Mouse (Mus musculus) embryonic facial prominence, embryonic 15.5 days (tissue): ENCODE measurements around the gene Gm44502. TPM values are rescaled to one million over a fixed set of nuclear protein-coding genes. Genes with fewer than 3 reads are reported as not detected.

ENCODE experiments used
- ATAC-seq: fragments of 200-750 bp; cut with Nextera tagmentation; 2 replicates; pipeline ENCODE4 v1.8.0; 2017; ENCODE audit warnings: low read depth, moderate TSS enrichment; ENCODE audit not compliant: insufficient number of reproducible peaks, low FRiP score, low TSS enrichment
- H3K27ac ChIP-seq: fragments of 300-500 bp; sonication (generic); replicated peaks from 2 replicates; pipeline ENCODE4 v1.5.1; 2015; ENCODE audit warnings: mild to moderate bottlenecking, inconsistent platforms
- H3K27me3 ChIP-seq: fragments of 300-500 bp; sonication (generic); 2 replicates; pipeline ENCODE4 v1.6.1; 2015; ENCODE audit warnings: inconsistent platforms
- H3K36me3 ChIP-seq: fragments of 300-500 bp; sonication (generic); 2 replicates; pipeline ENCODE4 v1.6.1; 2015; ENCODE audit warnings: mild to moderate bottlenecking, inconsistent platforms
- H3K4me1 ChIP-seq: fragments of 300-500 bp; sonication (generic); 2 replicates; pipeline ENCODE4 v1.6.1; 2015; ENCODE audit warnings: inconsistent platforms
- H3K4me2 ChIP-seq: fragments of 300-500 bp; sonication (generic); replicated peaks from 2 replicates; pipeline ENCODE4 v1.6.1; 2015; ENCODE audit warnings: mild to moderate bottlenecking, inconsistent platforms
- H3K4me3 ChIP-seq: fragments of 300-500 bp; sonication (generic); replicated peaks from 2 replicates; pipeline ENCODE4 v1.5.1; 2015; ENCODE audit warnings: mild to moderate bottlenecking, inconsistent platforms
- H3K9ac ChIP-seq: fragments of 300-500 bp; sonication (generic); 2 replicates; pipeline ENCODE4 v1.6.1; 2015; ENCODE audit warnings: inconsistent platforms
- H3K9me3 ChIP-seq: fragments of 300-500 bp; sonication (generic); replicated peaks from 2 replicates; pipeline ENCODE4 v1.6.1; 2016; ENCODE audit warnings: inconsistent platforms
- WGBS: fragments of 180-500 bp; shearing (Covaris S2); methylation state at CpG from one replicate; pipeline ENCODE4 v1.1.7; 2015; 5-methylcytosine and 5-hydroxymethylcytosine counted together
- polyA plus RNA-seq: library from polyadenylated mRNA; unstranded; fragments of >200 nt; fragmentation: Nextera tagmentation; extraction: Ambion mirVana; gene quantifications from 2 replicates; pipeline ENCODE4 v1.2.1, GENCODE M21; 2015

Gene Gm44502
- polyA plus RNA-seq, result not detected in 2 replicates

DNA sequence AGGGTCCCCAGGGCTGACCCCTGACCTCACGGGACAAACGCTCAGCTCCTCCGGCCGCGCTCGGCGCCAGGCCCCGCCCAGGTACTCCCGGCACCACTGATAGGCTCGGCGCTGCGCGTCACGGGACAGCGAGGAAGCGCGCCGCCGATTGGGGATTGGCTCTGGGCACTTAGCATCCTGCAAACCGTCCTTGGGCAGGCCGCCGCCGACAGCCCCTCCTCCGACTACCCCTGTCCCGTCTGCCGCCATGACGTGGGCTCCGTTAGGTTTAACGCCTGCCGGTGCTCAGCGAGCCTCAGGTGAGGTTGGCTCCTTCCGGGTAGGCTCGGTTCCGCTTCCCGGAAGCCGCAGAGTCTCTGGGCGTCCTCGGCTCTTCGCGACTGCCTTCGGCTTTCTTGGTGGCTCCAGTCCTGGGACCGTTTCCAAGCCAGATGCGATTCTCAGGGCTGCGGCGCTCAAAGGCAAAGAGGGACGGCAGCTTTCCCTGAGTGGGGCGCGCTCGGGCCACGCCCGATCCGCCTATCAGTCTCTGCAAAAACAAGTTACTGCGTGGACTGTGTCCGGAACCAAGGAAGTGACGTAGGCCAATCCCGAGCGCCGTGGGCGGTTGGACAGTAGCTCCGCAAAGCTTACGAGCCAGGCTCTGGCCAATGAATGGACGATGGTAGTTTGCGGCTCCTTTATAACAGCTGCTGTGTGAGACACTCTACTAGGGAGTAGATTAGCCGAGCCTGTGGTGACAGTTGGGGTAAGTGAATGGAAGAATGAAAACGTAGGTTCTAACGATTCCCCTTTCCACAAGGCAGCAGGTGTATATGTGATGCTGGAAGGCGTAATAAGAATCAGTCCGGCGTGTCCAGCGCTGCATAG, at the start of gene Gm44502, which contains the start of the genes C730034F03Rik and Chkb:
Gene Gm44502, minus strand, starts transcription at position 345 of the 870 bp plus-strand sequence.
Gene C730034F03Rik, plus strand, starts transcription at position 238 of the 870 bp plus-strand sequence.
Gene Chkb, minus strand, starts transcription at position 557 of the 870 bp plus-strand sequence.
- Histone ChIP-seq H3K4me1 (peaks cover 21% of the 10 kb centered on the region), H3K4me3 (peak within 1 kb of the TSS; percentile 84), H3K36me3 (peaks cover 22% of the 10 kb centered on the region), H3K27ac (peak within 1 kb of the TSS; percentile 98), H3K9me3 (no peaks in the 10 kb centered on the region), H3K9ac (peak within 1 kb of the TSS; percentile 63), H3K4me2 (peak within 1 kb of the TSS; percentile 86), H3K27me3 (no peaks in the 10 kb centered on the region)
- ATAC-seq, result peak; percentile 91
- WGBS, result under 1% methylated on average over 70 of the region's 70 CpGs

DNA sequence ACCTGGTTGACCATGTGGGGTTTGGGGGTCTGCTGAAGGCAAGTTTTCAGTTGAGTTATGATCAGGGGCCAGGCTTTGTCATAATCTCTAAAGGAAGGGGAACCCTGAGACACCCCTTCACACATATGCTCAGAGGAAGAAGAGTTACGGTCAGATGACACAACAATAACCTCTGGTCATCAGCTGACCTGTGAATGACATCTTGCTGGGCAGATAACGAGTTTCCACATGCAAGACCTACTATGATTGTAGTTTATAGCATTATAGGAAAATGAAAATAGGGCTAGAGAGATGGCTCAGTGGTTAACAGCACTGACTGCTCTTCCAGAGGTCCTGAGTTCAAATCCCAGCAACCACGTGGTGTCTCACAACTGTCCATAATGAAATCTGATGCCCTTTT, 49.1 kb upstream of the Gm44502 start:
- Histone ChIP-seq H3K9me3 (no peaks in the 10 kb centered on the region), H3K27me3 (no peaks in the 10 kb centered on the region), H3K4me2 (no peak overlapping the region), H3K4me3 (no peak overlapping the region), H3K9ac (no peak overlapping the region), H3K36me3 (no peaks in the 10 kb centered on the region), H3K27ac (no peak overlapping the region), H3K4me1 (peaks cover 13% of the 10 kb centered on the region)
- 88% methylated on average over 3 of the region's 3 CpGs for WGBS
- ATAC-seq, result no peak

DNA sequence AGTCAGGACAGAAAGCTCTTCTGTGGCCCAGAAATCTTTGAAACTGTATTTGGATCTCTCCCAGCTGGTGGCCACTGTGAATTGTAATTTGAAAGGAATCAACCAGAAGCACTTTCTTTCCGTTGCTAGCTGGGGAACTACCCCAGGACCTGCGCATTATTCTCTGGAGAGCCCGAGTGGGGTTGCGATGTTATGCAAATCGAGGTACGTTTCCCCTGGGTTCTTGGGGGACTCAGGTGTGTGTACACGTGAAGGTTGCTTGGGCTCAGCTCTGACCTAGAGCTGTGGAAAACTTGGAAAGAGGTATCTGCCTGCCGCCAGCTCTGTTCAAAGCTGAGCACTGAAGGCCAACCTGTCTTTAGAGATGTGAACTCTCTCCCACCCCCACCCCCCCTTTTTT, 48.3 kb upstream of the Gm44502 start:
- Histone ChIP-seq H3K4me3 (no peak overlapping the region), H3K9me3 (no peaks in the 10 kb centered on the region), H3K4me2 (no peak overlapping the region), H3K27ac (no peak overlapping the region), H3K9ac (no peak overlapping the region), H3K27me3 (no peaks in the 10 kb centered on the region), H3K4me1 (peaks cover 13% of the 10 kb centered on the region), H3K36me3 (no peaks in the 10 kb centered on the region)
- no peak for ATAC-seq
- WGBS, result 44% methylated on average over 8 of the region's 8 CpGs

DNA sequence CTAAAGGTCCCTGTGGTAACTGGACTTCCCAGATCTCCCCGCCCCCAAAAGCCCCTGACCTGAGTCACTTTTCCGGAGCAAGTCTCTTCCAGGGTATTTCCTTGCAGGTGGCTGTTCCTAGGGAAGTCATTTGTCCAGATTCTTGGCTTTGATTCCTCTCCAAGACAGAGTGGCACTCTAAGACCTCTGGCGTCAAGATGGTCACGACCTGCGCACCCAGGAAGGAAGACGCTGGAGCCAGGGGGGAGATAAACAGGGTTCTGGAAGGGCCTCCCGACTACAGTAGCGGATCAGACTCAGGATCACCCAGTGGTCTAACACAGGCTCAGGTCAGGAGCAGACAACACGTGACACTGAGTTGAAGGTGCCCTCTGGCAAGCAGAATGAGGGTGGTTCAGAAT, 47.6 kb upstream of the Gm44502 start, which contains the start of gene Arsa:
Gene Arsa, minus strand, starts transcription at position 335 of the 401 bp plus-strand sequence.
- no peak for ATAC-seq
- H3K4me3 ChIP-seq, result peak within 1 kb of the TSS; percentile 65
- peak within 1 kb of the TSS; percentile 64 for H3K4me2 ChIP-seq

DNA sequence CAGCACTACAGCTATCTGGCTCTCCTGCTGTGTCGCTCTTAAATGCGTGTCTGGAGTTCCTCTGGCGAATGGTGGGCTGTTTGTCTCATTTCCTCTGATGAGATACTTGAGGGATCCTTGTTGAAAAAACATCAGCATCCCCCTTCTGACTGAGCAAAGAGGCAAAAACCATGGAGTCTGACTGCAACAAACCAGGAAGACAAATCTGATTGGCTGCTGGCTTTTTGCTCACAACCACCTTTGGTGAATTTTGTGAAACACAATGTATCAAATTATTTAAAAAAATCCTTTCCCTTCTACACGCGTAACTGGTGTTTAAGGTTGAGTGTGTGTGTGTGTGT, 46.9 kb upstream of the Gm44502 start:
- H3K4me1 ChIP-seq, result peaks cover 13% of the 10 kb centered on the region
- H3K9ac ChIP-seq, result peak overlapping the region; percentile 47
- H3K4me3 ChIP-seq, result peak overlapping the region; percentile 65
- peak overlapping the region; percentile 80 for H3K27ac ChIP-seq
- no peaks in the 10 kb centered on the region for H3K27me3 ChIP-seq
- peak overlapping the region; percentile 64 for H3K4me2 ChIP-seq
- ATAC-seq, result 0 out of 2 replicates have a peak, but pooled peaks have one; percentile 8
- H3K9me3 ChIP-seq, result no peaks in the 10 kb centered on the region
- H3K36me3 ChIP-seq, result no peaks in the 10 kb centered on the region
- 1% methylated on average over 5 of the region's 5 CpGs for WGBS

More for the DNA sequence above, 47.6 kb upstream of the Gm44502 start, which contains the start of gene Arsa:
- peak within 1 kb of the TSS; percentile 47 for H3K9ac ChIP-seq
- H3K27ac ChIP-seq, result peak within 1 kb of the TSS; percentile 80
- H3K36me3 ChIP-seq, result no peaks in the 10 kb centered on the region
- 25% methylated on average over 9 of the region's 9 CpGs for WGBS
- H3K4me1 ChIP-seq, result peaks cover 13% of the 10 kb centered on the region
- H3K27me3 ChIP-seq, result no peaks in the 10 kb centered on the region
- no peaks in the 10 kb centered on the region for H3K9me3 ChIP-seq

DNA sequence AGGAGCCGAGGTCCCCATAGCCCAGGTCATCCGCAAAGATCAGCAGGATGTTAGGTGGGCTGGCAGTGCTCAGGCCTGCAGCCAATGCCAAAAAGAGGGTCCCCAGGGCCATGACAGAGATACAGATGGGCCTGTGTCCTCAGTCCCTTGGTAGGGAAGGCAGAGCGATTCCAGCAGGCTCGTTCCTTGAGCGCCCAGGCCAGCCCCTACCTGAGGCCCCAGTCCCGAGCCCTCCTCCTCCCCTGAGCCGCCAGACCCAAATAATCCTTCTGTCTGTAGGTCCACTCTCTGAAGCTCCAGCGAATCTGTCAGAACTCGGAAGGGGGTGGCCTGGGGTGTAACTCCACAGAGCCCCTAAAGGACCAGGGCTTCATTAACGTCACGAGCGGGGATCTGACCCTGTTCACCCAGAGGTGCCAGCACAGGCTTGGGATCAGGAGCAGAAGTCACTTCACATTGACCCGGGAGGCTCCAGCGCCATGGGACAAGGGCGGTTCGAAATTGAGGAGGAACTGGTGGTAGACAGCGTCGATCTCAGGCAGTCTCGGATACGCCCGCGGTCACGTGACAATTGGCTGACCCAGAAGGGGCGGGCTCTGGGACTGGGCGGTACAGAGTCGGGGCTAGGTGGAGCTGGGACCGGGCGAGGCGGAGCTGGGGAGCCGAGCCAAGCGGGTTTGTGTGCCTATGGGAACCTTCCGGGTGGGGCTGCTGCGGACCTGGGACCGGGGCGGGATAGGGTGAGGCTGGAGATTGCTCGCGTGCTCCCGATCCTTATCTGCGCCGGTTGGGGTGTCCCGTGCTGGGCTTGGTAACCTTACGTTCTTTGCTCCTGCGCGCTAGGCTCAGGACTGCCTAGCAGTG, 46.3 kb upstream of the Gm44502 start:
- Histone ChIP-seq H3K9me3 (no peaks in the 10 kb centered on the region), H3K4me2 (peak overlapping the region; percentile 64), H3K9ac (peak overlapping the region; percentile 47), H3K4me1 (peaks cover 13% of the 10 kb centered on the region), H3K27ac (peak overlapping the region; percentile 80), H3K4me3 (peak overlapping the region; percentile 65), H3K36me3 (no peaks in the 10 kb centered on the region), H3K27me3 (no peaks in the 10 kb centered on the region)
- WGBS, result 7% methylated on average over 44 of the region's 44 CpGs
- ATAC-seq, result peak; percentile 96

DNA sequence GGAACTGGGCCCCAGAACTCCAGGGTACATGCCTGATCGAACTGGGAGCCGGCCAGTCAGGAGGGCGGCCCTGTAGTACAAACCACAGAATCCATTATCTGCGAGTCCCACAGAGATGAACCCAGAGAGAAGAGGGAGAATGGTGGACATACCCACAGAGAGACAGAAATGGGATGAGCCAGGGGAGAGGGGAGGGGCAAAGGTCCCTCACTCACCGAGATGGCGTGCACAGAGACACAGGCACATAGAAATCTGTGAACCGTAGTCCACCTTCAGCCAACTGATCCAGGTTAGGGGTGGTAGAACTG, 45.8 kb upstream of the Gm44502 start:
- ATAC-seq, result no peak
- Histone ChIP-seq H3K4me2 (peak overlapping the region; percentile 64), H3K4me3 (peak overlapping the region; percentile 65), H3K27ac (no peak overlapping the region), H3K36me3 (no peaks in the 10 kb centered on the region), H3K4me1 (peaks cover 13% of the 10 kb centered on the region), H3K9me3 (no peaks in the 10 kb centered on the region), H3K27me3 (no peaks in the 10 kb centered on the region), H3K9ac (0 out of 2 replicates have a peak overlapping the region, but pooled peaks have one; percentile 47)
- WGBS, result 86% methylated on average over 7 of the region's 7 CpGs

DNA sequence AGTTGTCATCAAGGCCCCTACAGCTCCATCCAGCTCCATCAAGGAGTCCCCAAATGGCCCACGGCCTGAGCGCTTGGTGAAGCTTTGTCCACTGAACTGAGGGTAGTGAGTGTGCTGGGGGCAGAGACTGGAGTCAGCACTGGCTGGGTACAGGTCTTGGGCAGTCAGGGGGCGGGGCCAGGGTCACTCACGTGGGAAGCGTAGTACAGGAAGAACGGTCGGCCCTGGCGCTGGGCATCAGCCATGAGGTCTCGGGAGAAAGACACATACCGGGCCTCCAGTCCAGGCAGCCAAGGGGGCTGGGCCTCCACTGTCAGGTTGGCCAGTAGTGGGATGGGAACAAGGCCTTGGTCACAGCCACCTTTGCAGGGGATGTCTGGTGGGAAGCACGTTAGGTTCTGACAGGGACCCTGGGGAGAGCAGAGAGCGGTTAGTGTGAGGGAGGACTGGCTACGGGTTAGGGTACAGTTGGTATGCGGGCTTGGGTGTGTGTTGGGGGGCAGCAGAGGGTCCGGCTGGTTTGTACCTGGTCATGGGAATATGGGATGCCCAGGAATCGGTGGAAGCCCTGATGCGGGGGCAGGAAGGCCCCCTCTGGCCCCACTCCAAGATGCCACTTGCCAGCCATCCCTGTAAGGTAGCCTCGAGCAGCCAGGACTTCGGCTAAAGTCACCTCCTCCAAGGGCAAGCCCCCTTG, 45.2 kb upstream of the Gm44502 start:
- Histone ChIP-seq H3K27me3 (no peaks in the 10 kb centered on the region), H3K4me1 (peaks cover 13% of the 10 kb centered on the region), H3K27ac (no peak overlapping the region), H3K4me3 (no peak overlapping the region), H3K9ac (no peak overlapping the region), H3K4me2 (no peak overlapping the region; the same call in 1 of the 2 replicates), H3K9me3 (no peaks in the 10 kb centered on the region), H3K36me3 (no peaks in the 10 kb centered on the region)
- no peak for ATAC-seq
- 89% methylated on average over 19 of the region's 19 CpGs for WGBS

DNA sequence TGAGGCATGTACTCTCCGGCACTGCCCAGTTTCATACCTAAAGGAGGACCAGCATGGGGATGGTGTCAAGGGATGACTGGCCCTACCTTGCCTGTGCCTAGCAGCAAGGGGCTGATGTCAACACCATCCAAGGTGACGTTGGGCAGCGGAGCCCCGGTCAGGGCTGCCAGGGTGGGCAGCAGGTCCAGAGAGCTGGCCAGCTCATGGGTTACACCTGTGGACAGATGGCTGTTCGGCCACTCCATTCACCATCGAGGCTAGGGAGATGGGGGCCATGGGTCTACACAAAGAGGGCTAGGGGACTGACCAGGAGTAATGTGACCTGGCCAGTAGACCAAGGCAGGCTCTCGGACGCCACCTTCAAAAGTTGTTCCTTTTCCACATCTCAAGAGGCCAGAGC, 44.4 kb upstream of the Gm44502 start:
- Histone ChIP-seq H3K9ac (no peak overlapping the region), H3K4me1 (peaks cover 13% of the 10 kb centered on the region), H3K4me3 (no peak overlapping the region), H3K4me2 (no peak overlapping the region), H3K36me3 (no peaks in the 10 kb centered on the region), H3K27me3 (no peaks in the 10 kb centered on the region), H3K27ac (no peak overlapping the region), H3K9me3 (no peaks in the 10 kb centered on the region)
- no peak for ATAC-seq
- 97% methylated on average over 8 of the region's 8 CpGs for WGBS

DNA sequence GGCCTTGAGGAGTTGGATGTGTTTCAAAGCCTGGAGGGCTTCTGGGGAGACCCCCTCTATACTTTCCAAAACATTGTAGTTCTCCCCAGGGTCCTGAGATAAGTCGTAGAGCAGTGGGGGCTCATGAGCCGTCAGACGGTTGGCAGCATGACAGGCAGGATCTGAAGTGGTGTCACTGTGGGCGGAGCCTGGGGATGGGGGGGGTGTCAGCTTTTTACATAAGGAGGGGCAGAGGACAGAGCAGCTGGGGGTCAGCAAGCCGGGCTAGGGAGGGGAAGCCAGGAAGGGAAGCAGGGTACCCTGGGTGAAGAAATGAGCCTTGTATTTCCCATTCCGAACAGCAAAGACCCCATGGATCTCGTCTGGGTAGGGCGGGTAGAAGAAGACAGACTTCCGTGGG, 43.9 kb upstream of the Gm44502 start:
- H3K36me3 ChIP-seq, result no peaks in the 10 kb centered on the region
- H3K9ac ChIP-seq, result no peak overlapping the region
- H3K27me3 ChIP-seq, result no peaks in the 10 kb centered on the region
- H3K9me3 ChIP-seq, result no peaks in the 10 kb centered on the region
- peaks cover 13% of the 10 kb centered on the region for H3K4me1 ChIP-seq
- no peak overlapping the region for H3K4me3 ChIP-seq
- H3K27ac ChIP-seq, result no peak overlapping the region
- no peak overlapping the region for H3K4me2 ChIP-seq
- ATAC-seq, result no peak
- WGBS, result 82% methylated on average over 9 of the region's 9 CpGs
